Mouse (Mus musculus): Measurements from ENCODE around the gene Traf6.

DNA sequence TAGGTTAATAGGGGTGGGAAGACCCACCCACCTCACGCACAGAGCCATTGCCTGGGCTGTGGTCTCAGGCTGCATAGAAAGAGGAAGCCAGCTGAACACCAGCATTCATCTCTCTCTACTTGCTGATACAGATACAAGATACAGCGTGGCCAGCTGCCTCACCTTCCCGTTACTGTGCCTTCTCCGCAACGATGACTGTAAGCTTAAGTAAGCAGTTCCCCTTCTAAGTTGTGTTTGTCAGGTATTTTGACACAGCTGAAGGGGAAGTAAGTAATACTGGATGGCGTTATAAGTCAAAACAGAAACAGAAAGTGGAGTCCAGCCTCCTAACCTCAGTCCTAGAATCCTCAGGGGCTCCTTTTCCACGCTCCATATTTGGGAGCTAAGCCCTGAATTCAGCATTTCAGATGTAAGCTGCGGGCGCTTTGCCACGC, 54.6 kb downstream of the Traf6 start:
- no peak for TF ChIP-seq EP300 (IDR thresholded peaks at IDR 0.05; ENCODE audit: insufficient read depth, low read depth, low read length)
- TF ChIP-seq CTCF (IDR thresholded peaks at IDR 0.05), result no peak
